Mouse (Mus musculus): ENCODE results near the gene Itpr3. TPM values are rescaled to one million over a fixed set of nuclear protein-coding genes. Genes with fewer than 3 reads are reported as not detected.

Itpr3 gene
- total and polyA plus RNA-seq, 2 experiments from 2014 or later = 0.89 to 6.9 TPM

DNA sequence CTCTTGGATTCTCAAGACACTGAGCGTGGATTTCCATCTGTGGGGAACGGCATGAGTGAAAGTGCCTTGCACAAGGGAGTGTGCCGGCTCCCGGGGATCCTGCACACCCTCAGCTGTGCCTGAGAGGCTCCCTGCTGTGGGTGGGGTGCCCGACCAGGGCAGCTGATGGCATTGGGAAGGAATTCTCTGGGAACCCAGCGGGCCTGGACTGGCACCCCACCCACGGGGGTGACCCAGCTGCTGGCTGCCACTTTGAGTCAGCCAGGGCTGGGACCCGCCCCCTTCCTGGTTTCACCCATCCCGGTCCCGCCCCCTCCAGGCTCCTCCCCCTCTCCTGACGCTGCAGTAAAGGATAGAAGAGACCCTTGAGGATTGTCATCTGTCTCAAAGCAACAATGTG lies 5.6 kb upstream of the Itpr3 start:
- Histone ChIP-seq H3K27me3 (ENCODE audit: control insufficient read depth, insufficient read depth, low read length) (no peaks in the 10 kb centered on the region), H3K27ac (ENCODE audit: low read depth) (no peak overlapping the region), H3K4me1 (ENCODE audit: control insufficient read depth, insufficient read depth) (peaks cover 6% of the 10 kb centered on the region; the same call in 1 of the 2 replicates), H3K36me3 (replicated peaks; ENCODE audit: control insufficient read depth, insufficient read depth, low read length) (no peaks in the 10 kb centered on the region), H3K4me2 (ENCODE audit: low read depth, low read length) (peak overlapping the region; percentile 49), H3K4me3 (ENCODE audit: low read depth, low read length) (no peak overlapping the region), H3K9ac (replicated peaks; ENCODE audit: low read depth, low read length) (no peak overlapping the region), H3K9me3 (replicated peaks; ENCODE audit: control insufficient read depth, low read length) (no peaks in the 10 kb centered on the region)
- ATAC-seq (ENCODE audit: insufficient read depth, low read depth) = no peak
- DNase-seq (ENCODE audit: low spot score) = no peak
- 33% methylated on average over 10 of the region's 11 CpGs for WGBS
- TF ChIP-seq CTCF (IDR thresholded peaks at IDR 0.05; ENCODE audit: low read depth) (no peak), EP300 (IDR thresholded peaks at IDR 0.05; ENCODE audit: low read depth) (no peak)

DNA sequence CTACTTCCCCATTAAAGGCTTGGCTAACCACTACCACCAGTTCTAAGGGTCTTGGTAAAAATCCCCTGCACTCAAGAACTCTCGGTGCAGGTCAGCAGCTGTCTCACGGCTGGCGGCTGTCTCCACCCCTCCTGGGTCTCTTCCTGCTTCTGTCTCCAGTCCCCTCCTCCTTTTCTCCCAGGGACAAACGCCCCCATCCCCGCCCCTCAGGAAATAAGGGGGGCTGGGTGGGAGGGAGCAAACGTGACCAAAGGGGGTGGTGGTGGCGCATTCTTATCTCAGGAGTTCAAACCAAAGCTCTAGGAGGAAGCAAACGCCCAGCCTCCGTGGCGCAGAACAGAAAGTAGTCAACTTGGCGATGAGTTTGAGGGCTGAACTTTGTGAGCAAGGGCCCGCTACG lies 934 bp upstream of the Itpr3 start:
- TF ChIP-seq EP300 (IDR thresholded peaks at IDR 0.05; ENCODE audit: low read depth) (no peak), CTCF (IDR thresholded peaks at IDR 0.05; ENCODE audit: low read depth) (no peak)
- H3K27me3 ChIP-seq (ENCODE audit: control insufficient read depth, insufficient read depth, low read length) = peaks cover 15% of the 10 kb centered on the region
- peaks cover 5% of the 10 kb centered on the region; the same call in 1 of the 2 replicates for H3K4me1 ChIP-seq (ENCODE audit: control insufficient read depth, insufficient read depth)
- H3K27ac ChIP-seq (ENCODE audit: low read depth) = peak overlapping the region; percentile 81
- peak; percentile 73 for ATAC-seq (ENCODE audit: insufficient read depth, low read depth)
- H3K9ac ChIP-seq (replicated peaks; ENCODE audit: low read depth, low read length) = peak overlapping the region; percentile 66
- DNase-seq (ENCODE audit: low spot score) = peak; percentile 84
- no peaks in the 10 kb centered on the region for H3K36me3 ChIP-seq (replicated peaks; ENCODE audit: control insufficient read depth, insufficient read depth, low read length)
- H3K9me3 ChIP-seq (replicated peaks; ENCODE audit: control insufficient read depth, low read length) = no peaks in the 10 kb centered on the region
- WGBS = under 1% methylated on average over 13 of the region's 13 CpGs
- H3K4me2 ChIP-seq (ENCODE audit: low read depth, low read length) = peak overlapping the region; percentile 95
- peak overlapping the region; percentile 64 for H3K4me3 ChIP-seq (ENCODE audit: low read depth, low read length)

DNA sequence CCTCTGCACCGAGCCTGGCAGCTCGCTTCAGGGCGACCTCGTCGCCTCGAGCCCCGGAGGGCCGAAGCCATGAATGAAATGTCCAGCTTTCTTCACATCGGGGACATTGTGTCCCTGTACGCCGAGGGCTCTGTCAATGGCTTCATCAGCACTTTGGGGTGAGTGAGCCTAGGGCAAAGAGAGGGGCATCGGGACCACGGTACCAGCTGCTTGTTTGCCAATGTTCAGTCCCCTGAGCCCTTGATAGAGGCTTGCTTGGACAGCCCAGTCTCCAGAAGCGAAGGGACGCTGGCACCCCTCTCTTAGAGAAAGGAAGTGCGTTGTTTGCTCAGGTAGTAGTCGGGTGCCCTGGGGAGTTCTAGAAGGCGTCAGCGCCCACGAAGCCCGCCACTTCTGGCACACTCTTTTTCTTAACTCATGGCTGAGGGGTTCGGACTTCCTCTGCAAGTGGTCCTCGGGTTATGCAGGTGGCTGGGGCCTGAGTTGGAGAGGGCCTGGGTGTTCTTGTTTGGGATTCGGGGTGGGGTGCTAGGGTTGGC lies 482 bp downstream of the Itpr3 start:
- peak overlapping the region; percentile 95 for H3K4me2 ChIP-seq (ENCODE audit: low read depth, low read length)
- peak overlapping the region; percentile 66 for H3K9ac ChIP-seq (replicated peaks; ENCODE audit: low read depth, low read length)
- DNase-seq (ENCODE audit: low spot score) (no peak), ATAC-seq (ENCODE audit: insufficient read depth, low read depth) (no peak; the same call in none of the 2 replicates)
- H3K4me3 ChIP-seq (ENCODE audit: low read depth, low read length) = peak overlapping the region; percentile 64
- TF ChIP-seq CTCF (IDR thresholded peaks at IDR 0.05; ENCODE audit: low read depth) = no peak
- H3K27ac ChIP-seq (ENCODE audit: low read depth) = peak overlapping the region; percentile 81; the same call in 1 of the 2 replicates
- WGBS = 3% methylated on average over 24 of the region's 24 CpGs
- H3K4me1 ChIP-seq (ENCODE audit: control insufficient read depth, insufficient read depth) = no peaks in the 10 kb centered on the region
- peaks cover 15% of the 10 kb centered on the region for H3K27me3 ChIP-seq (ENCODE audit: control insufficient read depth, insufficient read depth, low read length)
- no peaks in the 10 kb centered on the region for H3K9me3 ChIP-seq (replicated peaks; ENCODE audit: control insufficient read depth, low read length)
- H3K36me3 ChIP-seq (replicated peaks; ENCODE audit: control insufficient read depth, insufficient read depth, low read length) = no peaks in the 10 kb centered on the region

DNA sequence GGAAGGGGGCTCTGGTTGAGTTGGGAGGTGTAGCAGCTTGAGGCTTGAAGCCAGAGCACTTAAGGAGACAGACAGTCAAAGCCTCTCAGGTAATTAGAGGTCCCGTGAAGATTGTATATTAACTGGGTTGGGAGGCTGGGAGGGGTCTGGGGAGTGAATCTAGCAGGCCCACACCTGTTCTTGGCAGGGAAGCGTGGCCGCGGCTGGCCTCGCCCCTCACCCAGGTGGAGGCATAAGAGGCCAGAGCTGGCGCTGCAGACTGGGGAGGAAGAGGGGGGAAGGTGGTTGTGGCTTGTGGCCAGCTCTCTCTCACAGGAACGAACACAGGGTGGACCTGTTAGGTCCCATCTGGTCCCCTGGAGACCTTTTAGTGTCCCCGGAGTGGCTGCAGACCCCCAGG lies 3.6 kb downstream of the Itpr3 start:
- no peak overlapping the region for H3K4me3 ChIP-seq (ENCODE audit: low read depth, low read length)
- H3K27me3 ChIP-seq (ENCODE audit: control insufficient read depth, insufficient read depth, low read length) = peaks cover 15% of the 10 kb centered on the region
- H3K27ac ChIP-seq (ENCODE audit: low read depth) = no peak overlapping the region
- no peaks in the 10 kb centered on the region for H3K9me3 ChIP-seq (replicated peaks; ENCODE audit: control insufficient read depth, low read length)
- no peak for TF ChIP-seq EP300 (IDR thresholded peaks at IDR 0.05; ENCODE audit: low read depth)
- TF ChIP-seq CTCF (IDR thresholded peaks at IDR 0.05; ENCODE audit: low read depth) = no peak
- no peak overlapping the region for H3K9ac ChIP-seq (replicated peaks; ENCODE audit: low read depth, low read length)
- ATAC-seq (ENCODE audit: insufficient read depth, low read depth) (no peak), DNase-seq (ENCODE audit: low spot score) (no peak)
- H3K36me3 ChIP-seq (replicated peaks; ENCODE audit: control insufficient read depth, insufficient read depth, low read length) = no peaks in the 10 kb centered on the region
- WGBS = 82% methylated on average over 8 of the region's 8 CpGs
- no peaks in the 10 kb centered on the region for H3K4me1 ChIP-seq (ENCODE audit: control insufficient read depth, insufficient read depth)
- H3K4me2 ChIP-seq (ENCODE audit: low read depth, low read length) = no peak overlapping the region

DNA sequence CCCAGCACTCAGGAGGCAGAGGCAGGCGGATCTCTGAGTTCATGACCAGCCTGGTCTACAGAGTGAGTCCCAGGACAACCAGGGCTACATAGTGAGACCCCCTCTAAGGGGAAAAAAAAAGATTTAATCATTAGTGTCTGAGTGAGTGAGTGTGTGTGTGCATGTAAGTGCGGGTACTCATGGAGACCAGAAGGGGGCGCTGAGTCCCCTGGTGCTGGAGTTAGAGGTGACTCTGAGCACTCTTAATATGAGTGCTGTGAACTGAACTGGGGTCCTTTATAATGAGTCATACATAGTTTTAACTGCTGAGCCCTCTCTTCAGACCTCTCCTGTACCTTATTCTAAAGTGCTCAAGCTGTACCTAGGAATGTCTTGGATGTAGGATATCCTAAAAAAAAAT lies 4.6 kb downstream of the Itpr3 start:
- ATAC-seq (ENCODE audit: insufficient read depth, low read depth) (no peak), DNase-seq (ENCODE audit: low spot score) (no peak)
- Histone ChIP-seq H3K36me3 (replicated peaks; ENCODE audit: control insufficient read depth, insufficient read depth, low read length) (no peaks in the 10 kb centered on the region), H3K9me3 (replicated peaks; ENCODE audit: control insufficient read depth, low read length) (no peaks in the 10 kb centered on the region), H3K27ac (ENCODE audit: low read depth) (no peak overlapping the region), H3K4me3 (ENCODE audit: low read depth, low read length) (no peak overlapping the region), H3K4me2 (ENCODE audit: low read depth, low read length) (no peak overlapping the region), H3K4me1 (ENCODE audit: control insufficient read depth, insufficient read depth) (no peaks in the 10 kb centered on the region), H3K27me3 (ENCODE audit: control insufficient read depth, insufficient read depth, low read length) (peaks cover 15% of the 10 kb centered on the region), H3K9ac (replicated peaks; ENCODE audit: low read depth, low read length) (no peak overlapping the region)
- TF ChIP-seq CTCF (IDR thresholded peaks at IDR 0.05; ENCODE audit: low read depth) = no peak
- TF ChIP-seq EP300 (IDR thresholded peaks at IDR 0.05; ENCODE audit: low read depth) = no peak
- WGBS = 94% methylated on average over 3 of the region's 3 CpGs

DNA sequence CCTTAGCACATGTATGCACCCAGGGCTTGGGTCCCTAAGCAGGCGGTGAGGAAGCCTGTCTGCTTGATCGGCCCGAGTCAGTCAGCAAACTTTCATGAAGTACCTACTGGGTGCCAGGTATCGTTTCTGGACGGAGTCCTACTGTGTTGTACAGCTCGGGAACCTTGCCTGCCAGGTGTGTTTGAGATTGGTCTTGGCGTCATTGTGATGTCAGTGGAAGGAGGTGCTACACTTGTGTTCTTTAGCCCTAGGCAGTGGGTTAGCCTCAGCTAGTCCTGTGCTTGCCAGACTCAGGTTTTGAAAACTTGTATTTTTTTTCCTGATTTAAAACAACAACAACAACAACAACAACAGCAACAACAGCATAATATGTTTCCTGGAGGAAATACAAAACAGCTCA lies 5.6 kb downstream of the Itpr3 start:
- H3K9me3 ChIP-seq (replicated peaks; ENCODE audit: control insufficient read depth, low read length) = no peaks in the 10 kb centered on the region
- no peak overlapping the region for H3K4me3 ChIP-seq (ENCODE audit: low read depth, low read length)
- no peaks in the 10 kb centered on the region for H3K36me3 ChIP-seq (replicated peaks; ENCODE audit: control insufficient read depth, insufficient read depth, low read length)
- 90% methylated on average over 7 of the region's 7 CpGs for WGBS
- H3K27me3 ChIP-seq (ENCODE audit: control insufficient read depth, insufficient read depth, low read length) = peaks cover 15% of the 10 kb centered on the region
- TF ChIP-seq EP300 (IDR thresholded peaks at IDR 0.05; ENCODE audit: low read depth) = no peak
- no peak for TF ChIP-seq CTCF (IDR thresholded peaks at IDR 0.05; ENCODE audit: low read depth)
- no peaks in the 10 kb centered on the region for H3K4me1 ChIP-seq (ENCODE audit: control insufficient read depth, insufficient read depth)
- DNase-seq (ENCODE audit: low spot score) (no peak), ATAC-seq (ENCODE audit: insufficient read depth, low read depth) (no peak)
- H3K9ac ChIP-seq (replicated peaks; ENCODE audit: low read depth, low read length) = no peak overlapping the region
- no peak overlapping the region for H3K27ac ChIP-seq (ENCODE audit: low read depth)
- H3K4me2 ChIP-seq (ENCODE audit: low read depth, low read length) = no peak overlapping the region
